Mouse (Mus musculus) hindbrain, embryonic 10.5 days (tissue): ENCODE results near the gene Ism2. TPM values are rescaled to one million over a fixed set of nuclear protein-coding genes. Genes with fewer than 3 reads are reported as not detected.

Experiments used
- DNase-seq: peaks from one replicate; pipeline ENCODE4 v3.0.0-alpha.2; 2017; ENCODE audit warnings: low spot score
- H3K27ac ChIP-seq: fragments of 300-500 bp; sonication (generic); 2 replicates; pipeline ENCODE4 v1.5.1; 2016; ENCODE audit warnings: mild to moderate bottlenecking, moderate library complexity
- H3K27me3 ChIP-seq: fragments of 300-500 bp; sonication (generic); 2 replicates; pipeline ENCODE4 v1.6.1; 2016; ENCODE audit warnings: mild to moderate bottlenecking; ENCODE audit not compliant: poor library complexity, insufficient read depth, severe bottlenecking
- H3K36me3 ChIP-seq: fragments of 300-500 bp; sonication (generic); 2 replicates; pipeline ENCODE4 v1.6.1; 2016; ENCODE audit warnings: mild to moderate bottlenecking, moderate library complexity
- H3K4me1 ChIP-seq: fragments of 300-500 bp; sonication (generic); replicated peaks from 2 replicates; pipeline ENCODE4 v1.6.1; 2016; ENCODE audit warnings: mild to moderate bottlenecking
- H3K4me3 ChIP-seq: fragments of 300-500 bp; sonication (generic); 2 replicates; pipeline ENCODE4 v1.5.1; 2016; ENCODE audit warnings: mild to moderate bottlenecking, moderate library complexity
- H3K9me3 ChIP-seq: fragments of 300-500 bp; sonication (generic); 2 replicates; pipeline ENCODE4 v1.6.1; 2016; ENCODE audit warnings: mild to moderate bottlenecking, moderate library complexity
- WGBS: fragments of 180-500 bp; shearing (Covaris S2); methylation state at CpG from one replicate; pipeline ENCODE4 v1.1.7; 2016; 5-methylcytosine and 5-hydroxymethylcytosine counted together
- polyA plus RNA-seq: library from polyadenylated mRNA; unstranded; fragments of >200 nt; fragmentation: Nextera tagmentation; extraction: Ambion mirVana; gene quantifications from 2 replicates; pipeline ENCODE4 v1.2.1, GENCODE M21; 2016

The Ism2 gene
- polyA plus RNA-seq, 1 experiment from 2014 or later = 0.84 TPM

DNA sequence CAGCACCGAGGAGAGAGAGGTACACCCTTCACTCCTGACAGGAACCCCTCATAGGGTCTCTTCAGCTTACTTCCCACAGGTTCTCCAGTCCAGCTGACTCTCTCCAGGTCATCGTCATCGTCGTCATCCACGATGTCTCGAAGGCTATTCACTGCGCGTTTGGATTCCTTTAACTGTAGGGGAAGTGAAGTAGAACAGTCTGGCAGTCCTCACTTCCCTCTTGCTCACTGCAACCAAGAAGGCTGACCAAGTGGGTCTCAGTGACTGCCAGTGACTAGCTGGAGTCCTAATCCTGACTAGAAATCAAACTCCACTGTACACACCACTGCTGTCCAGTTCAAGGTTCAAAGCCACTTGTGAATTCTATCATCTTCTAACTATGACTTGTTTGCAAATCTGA is 38.9 kb downstream of the Ism2 start:
- no peak overlapping the region for H3K4me3 ChIP-seq
- H3K36me3 ChIP-seq = peaks cover 85% of the 10 kb centered on the region
- H3K4me1 ChIP-seq = peaks cover 10% of the 10 kb centered on the region
- no peaks in the 10 kb centered on the region for H3K9me3 ChIP-seq
- no peak overlapping the region for H3K27ac ChIP-seq
- DNase-seq = no peak
- H3K27me3 ChIP-seq = no peaks in the 10 kb centered on the region
- 97% methylated on average over 8 of the region's 8 CpGs for WGBS

DNA sequence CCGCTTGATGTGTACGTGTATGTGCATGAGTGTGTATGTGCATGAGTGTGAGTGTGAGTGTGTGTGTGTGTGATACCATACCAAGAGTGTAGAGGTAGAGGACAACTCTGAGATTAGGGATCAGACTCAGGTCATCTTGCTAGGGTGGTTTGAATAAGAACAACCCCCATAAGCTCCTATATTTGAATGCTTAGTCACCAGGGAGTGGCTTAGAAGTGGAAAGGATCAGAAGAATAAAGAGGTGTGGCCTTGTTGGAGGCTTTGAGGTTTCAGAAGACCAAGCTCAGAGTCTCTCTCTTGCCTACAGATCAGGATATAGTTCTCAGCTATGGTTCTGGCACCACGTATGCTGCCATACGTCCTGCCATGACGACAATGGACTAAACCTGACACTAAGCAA is 42.9 kb downstream of the Ism2 start:
- Histone ChIP-seq H3K4me3 (no peak overlapping the region), H3K36me3 (peaks cover 97% of the 10 kb centered on the region), H3K27me3 (no peaks in the 10 kb centered on the region), H3K27ac (no peak overlapping the region), H3K4me1 (no peaks in the 10 kb centered on the region), H3K9me3 (no peaks in the 10 kb centered on the region)
- DNase-seq = no peak
- WGBS = 92% methylated on average over 5 of the region's 5 CpGs

DNA sequence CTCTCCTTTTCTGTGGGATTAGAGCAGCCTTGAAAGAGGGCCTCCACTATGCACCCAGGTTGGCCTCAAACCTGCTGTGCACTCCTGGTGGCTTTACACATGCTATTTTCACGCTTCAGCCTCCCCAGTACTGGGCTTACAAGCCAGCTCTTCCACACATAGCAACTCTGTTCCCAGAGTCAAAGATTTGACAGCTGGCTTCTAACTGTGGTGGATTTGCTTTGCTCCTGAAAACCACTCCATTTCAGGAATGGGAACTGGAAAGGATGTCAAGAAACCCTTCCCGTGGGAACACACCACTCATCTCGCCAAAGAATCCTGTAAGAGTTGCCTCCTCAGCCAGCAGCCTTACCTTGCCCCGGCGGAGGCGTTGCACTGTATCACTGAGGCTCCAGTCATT is 45.6 kb downstream of the Ism2 start:
- H3K27ac ChIP-seq = no peak overlapping the region
- no peak overlapping the region for H3K4me3 ChIP-seq
- H3K36me3 ChIP-seq = peaks cover 97% of the 10 kb centered on the region
- H3K9me3 ChIP-seq = no peaks in the 10 kb centered on the region
- WGBS = 94% methylated on average over 6 of the region's 6 CpGs
- H3K27me3 ChIP-seq = no peaks in the 10 kb centered on the region
- H3K4me1 ChIP-seq = no peaks in the 10 kb centered on the region
- no peak for DNase-seq

DNA sequence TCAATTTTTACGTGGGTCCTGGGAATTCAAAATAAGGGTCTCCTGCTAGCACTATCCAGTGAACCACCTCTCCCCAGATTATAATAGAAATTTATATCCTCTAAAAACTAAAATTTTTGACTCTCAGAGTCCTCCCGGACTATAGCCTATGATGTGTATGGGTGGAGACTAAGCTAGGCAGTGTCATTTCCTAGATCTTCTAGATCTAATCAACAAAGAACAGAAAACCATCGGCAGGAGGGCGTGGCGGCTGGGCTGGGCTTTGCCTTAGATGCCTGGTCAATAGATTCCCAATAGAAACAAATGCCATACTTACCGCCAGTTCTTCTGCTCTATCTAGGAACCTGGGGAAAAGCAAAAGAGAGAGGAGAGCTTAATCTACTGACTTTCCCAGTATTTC is 49.3 kb downstream of the Ism2 start:
- Histone ChIP-seq H3K27ac (no peak overlapping the region), H3K4me1 (no peaks in the 10 kb centered on the region), H3K4me3 (no peak overlapping the region), H3K27me3 (no peaks in the 10 kb centered on the region), H3K9me3 (no peaks in the 10 kb centered on the region), H3K36me3 (peaks cover 92% of the 10 kb centered on the region)
- DNase-seq = no peak
- 90% methylated on average over 6 of the region's 6 CpGs for WGBS

DNA sequence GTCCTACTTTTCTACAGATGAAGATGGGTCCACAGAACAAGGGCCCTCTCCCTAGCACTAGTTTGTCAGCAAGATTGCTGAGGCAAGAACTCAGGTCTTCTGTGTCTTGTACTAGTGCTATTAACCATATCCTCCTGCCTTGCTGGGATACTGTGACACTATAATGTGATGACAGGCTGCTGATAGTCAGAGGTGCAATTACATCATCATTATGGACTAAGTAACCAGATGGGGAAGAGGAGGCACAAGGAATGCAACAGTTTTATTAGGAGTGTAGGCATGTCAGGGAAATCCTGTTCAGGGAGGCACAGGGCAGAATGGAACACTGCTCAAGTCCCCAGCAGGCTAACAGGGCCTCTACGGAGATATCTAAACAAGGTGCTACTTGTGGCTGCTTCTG is 60.9 kb downstream of the Ism2 start, which contains the start of gene Noxred1:
TSS of gene Noxred1 (minus strand) at position 101 of the 400 bp plus-strand sequence.
- Histone ChIP-seq H3K36me3 (peaks cover 62% of the 10 kb centered on the region), H3K27me3 (no peaks in the 10 kb centered on the region), H3K4me3 (no peak within 1 kb of the TSS), H3K9me3 (no peaks in the 10 kb centered on the region), H3K4me1 (no peaks in the 10 kb centered on the region), H3K27ac (no peak within 1 kb of the TSS)
- DNase-seq = no peak
- 97% methylated on average over 1 of the region's 1 CpGs for WGBS

DNA sequence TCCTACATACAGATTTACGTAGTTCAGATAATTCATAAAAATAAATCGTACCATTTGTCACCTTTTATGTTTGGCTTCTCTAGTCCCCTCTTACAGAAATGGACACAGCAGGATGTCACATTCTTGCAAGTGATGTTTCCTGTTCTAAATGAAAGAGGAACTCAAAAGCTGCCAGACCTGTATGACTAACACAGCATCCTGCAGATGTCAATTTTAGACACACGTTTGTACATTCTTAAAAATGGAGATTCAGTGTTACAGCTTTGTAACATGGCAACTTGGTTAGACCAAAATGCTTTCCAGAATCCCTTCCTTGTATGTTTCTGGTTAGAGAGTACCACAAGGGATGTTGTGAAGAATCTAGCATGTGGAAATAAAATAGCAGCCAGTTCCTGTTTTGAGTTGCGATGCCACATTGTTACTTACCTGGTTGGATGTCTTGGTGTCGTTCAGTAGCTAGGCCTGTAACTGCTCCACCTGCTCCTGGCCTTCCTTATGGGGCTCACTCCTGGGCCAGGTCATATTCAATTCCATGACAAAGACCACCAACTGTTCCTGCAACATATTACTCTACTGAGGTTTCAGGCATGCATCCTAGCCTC is 62.5 kb downstream of the Ism2 start:
- H3K4me3 ChIP-seq = no peak overlapping the region
- no peaks in the 10 kb centered on the region for H3K9me3 ChIP-seq
- H3K4me1 ChIP-seq = no peaks in the 10 kb centered on the region
- DNase-seq = no peak
- WGBS = 87% methylated on average over 5 of the region's 5 CpGs
- no peaks in the 10 kb centered on the region for H3K27me3 ChIP-seq
- no peak overlapping the region for H3K27ac ChIP-seq
- H3K36me3 ChIP-seq = peaks cover 49% of the 10 kb centered on the region

DNA sequence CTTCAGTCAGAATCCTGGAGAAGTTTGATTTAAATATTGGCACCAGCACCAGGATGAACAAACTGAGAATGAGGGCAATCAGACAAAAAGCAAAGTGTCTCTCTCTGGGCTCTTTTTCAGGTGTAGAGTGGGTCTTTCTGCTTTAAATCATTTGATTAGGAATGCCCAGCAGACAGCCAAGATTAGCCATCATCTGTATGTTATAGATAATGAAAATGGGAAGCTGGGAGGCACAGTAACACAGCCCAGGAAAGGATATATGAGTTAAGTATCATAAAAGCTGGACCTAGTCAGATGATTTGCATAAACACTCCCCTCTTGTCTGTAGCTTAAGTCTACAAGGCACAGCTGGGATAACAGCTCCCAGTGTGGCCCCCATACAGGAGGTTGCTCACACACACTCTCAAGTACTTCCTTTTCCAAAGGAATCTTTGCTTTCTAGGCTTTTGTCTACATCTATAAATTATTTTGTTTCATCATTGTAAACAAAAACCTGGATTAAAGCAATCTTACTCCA is 69.1 kb downstream of the Ism2 start:
- H3K9me3 ChIP-seq = no peaks in the 10 kb centered on the region
- H3K27ac ChIP-seq = no peak overlapping the region
- no peaks in the 10 kb centered on the region for H3K36me3 ChIP-seq
- no peak overlapping the region for H3K4me3 ChIP-seq
- no peak for DNase-seq
- no peaks in the 10 kb centered on the region for H3K4me1 ChIP-seq
- H3K27me3 ChIP-seq = no peaks in the 10 kb centered on the region

DNA sequence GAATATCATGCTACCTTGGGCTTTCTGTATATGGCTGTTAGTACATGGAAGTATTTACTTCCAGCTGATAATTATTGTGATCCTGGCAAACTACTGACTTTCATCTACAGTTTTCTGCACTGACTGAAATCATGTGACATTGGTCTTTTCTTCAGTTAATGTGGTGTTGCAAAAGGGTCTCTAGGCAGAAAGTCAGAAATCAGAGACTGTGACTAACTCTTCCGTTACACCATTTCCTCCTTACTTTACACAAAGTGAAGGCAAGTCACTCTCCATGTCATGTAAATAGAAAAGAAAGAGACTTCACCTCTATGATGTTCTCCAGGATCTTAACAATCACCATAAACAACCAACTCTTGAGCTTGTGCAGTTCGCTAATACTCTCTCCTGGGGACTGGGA is 69.9 kb downstream of the Ism2 start:
- Histone ChIP-seq H3K9me3 (no peaks in the 10 kb centered on the region), H3K4me1 (no peaks in the 10 kb centered on the region)
- 90% methylated on average over 2 of the region's 2 CpGs for WGBS

More for the DNA sequence above, 69.9 kb downstream of the Ism2 start:
- no peak for DNase-seq
- Histone ChIP-seq H3K36me3 (no peaks in the 10 kb centered on the region), H3K4me3 (no peak overlapping the region), H3K27ac (no peak overlapping the region), H3K27me3 (no peaks in the 10 kb centered on the region)

Other genes with a start within 250 kb of the Ism2 start
- 0.27 and 0.35 TPM in 2 replicates for gene Ngb, start 197.2 kb downstream of the Ism2 start, polyA plus RNA-seq
- 29.3 and 32.9 TPM in 2 replicates for gene Gstz1, start 152.5 kb downstream of the Ism2 start, polyA plus RNA-seq
- 15.3 and 15.4 TPM in 2 replicates for gene Pomt2, start 151.7 kb downstream of the Ism2 start, polyA plus RNA-seq
- gene Samd15, start 100.0 kb downstream of the Ism2 start, polyA plus RNA-seq = 1.2 and 1.6 TPM in 2 replicates
- 3.3 and 3.8 TPM in 2 replicates for gene Tmed8, start 99.3 kb downstream of the Ism2 start, polyA plus RNA-seq
- 0.50 and 1.4 TPM in 2 replicates for gene Noxred1, start 61.0 kb downstream of the Ism2 start, polyA plus RNA-seq
- gene Vipas39, start 33.4 kb downstream of the Ism2 start, polyA plus RNA-seq = 52.6 and 67.0 TPM in 2 replicates
- gene Ahsa1, start 33.2 kb downstream of the Ism2 start, polyA plus RNA-seq = 230 and 269 TPM in 2 replicates
- gene Sptlc2, start 88.7 kb upstream of the Ism2 start, polyA plus RNA-seq = 55.8 and 59.0 TPM in 2 replicates
- gene Slirp, start 144.2 kb upstream of the Ism2 start, polyA plus RNA-seq = 295 and 311 TPM in 2 replicates
- gene Alkbh1, start 144.3 kb upstream of the Ism2 start, polyA plus RNA-seq = 47.6 and 61.6 TPM in 2 replicates
- 127 and 154 TPM in 2 replicates for gene Snw1, start 172.6 kb upstream of the Ism2 start, polyA plus RNA-seq
- gene Gm5788, start 195.0 kb upstream of the Ism2 start, polyA plus RNA-seq = not detected in 2 replicates
- gene Gm8300, start 214.6 kb upstream of the Ism2 start, polyA plus RNA-seq = not detected in 2 replicates